Mouse (Mus musculus): ENCODE measurements around the gene Ptprs.

- TF ChIP-seq CTCF (IDR thresholded peaks at IDR 0.05; ENCODE audit: low read depth), result no peak
- no peak for TF ChIP-seq EP300 (IDR thresholded peaks at IDR 0.05; ENCODE audit: low read depth)
These were observed 31.1 kb upstream of the Ptprs start for GRCm38 (mm10) chr17:56507161-56508068.

All from heart, postnatal 0 days (tissue).